Mouse (Mus musculus) urinary bladder, adult 2 months (tissue): ENCODE results near the gene Tpp1. TPM values are rescaled to one million over a fixed set of nuclear protein-coding genes. Genes with fewer than 3 reads are reported as not detected.
A peak's percentile ranks its signal among the peaks of the same experiment; 100 is the strongest.

Experiments
- DNase-seq: peaks from one replicate; pipeline ENCODE4 v3.0.0; 2022; ENCODE audit warnings: low spot score
- polyA plus RNA-seq: library from polyadenylated mRNA; depleted of rRNA; stranded (reverse); fragments of >200 nt; gene quantifications from 2 replicates; pipeline ENCODE4 v1.2.3, GENCODE M21; 2012; rRNA removed

Tpp1 gene
- 130 and 144 TPM in 2 replicates for polyA plus RNA-seq

DNA sequence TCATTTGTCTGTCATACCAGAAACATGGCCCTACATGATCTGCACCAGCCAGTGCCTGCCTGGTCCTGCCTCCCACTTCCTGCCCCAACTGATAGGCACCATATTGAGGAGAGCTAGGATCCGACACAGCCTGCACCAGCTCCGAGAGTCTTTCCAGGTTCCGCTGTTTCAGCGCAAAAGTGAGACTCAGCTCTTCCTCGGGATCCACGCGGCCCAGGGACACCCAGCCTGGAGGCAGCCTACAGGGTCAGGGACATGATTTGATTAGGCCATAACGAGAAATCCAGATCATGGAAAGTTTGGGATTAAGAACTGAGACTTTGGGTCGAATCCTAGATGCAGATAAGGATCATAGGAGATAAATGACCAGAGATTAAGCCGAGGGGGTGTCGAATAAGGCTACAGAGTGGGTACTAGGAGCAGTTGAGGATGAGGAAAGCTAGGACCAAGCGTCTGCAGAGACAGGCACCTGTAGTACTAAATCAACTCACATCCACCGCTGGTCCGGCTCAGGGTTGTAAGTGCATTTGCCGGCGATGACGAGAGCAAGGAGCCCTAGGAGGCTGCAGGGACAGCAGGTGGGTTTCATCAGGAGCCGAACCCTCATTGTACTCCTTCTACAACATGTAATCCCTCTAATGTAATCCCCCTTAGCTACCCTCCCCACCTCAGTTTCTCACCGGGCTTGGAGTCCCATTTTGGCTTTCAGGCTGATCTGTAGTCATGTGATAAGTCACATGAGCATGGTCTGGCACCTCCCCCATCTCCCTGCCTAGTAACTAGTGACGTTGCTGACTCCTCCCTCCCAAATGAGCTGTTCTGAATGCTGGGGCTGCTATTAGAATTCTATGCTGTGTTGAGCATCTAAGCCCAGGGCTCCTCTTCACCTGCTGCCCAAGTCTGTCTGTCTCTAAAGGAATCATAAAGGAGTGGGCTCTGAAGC, at the start of gene Tpp1:
Gene Tpp1, minus strand, starts transcription at position 745 of the 943 bp plus-strand sequence.
- DNase-seq = peak; percentile 64

DNA sequence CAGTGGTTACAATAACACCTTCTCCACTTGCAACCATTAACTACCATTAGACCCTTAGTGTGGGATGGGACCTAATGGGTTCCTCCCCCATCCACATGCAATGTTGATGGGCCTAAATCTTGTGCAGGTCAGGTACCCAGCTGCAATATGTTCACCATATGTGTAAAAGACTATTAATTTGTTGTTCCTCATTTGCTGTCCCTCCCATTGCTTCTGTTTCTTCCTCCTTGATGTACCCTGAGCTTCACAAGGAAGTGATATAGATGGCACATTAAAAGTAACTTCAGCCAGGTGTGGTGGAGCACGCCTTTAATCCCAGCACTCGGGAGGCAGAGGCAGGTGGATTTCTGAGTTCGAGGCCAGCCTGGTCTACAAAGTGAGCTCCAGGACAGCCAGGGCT, 44.9 kb upstream of the Tpp1 start:
- DNase-seq = no peak

DNA sequence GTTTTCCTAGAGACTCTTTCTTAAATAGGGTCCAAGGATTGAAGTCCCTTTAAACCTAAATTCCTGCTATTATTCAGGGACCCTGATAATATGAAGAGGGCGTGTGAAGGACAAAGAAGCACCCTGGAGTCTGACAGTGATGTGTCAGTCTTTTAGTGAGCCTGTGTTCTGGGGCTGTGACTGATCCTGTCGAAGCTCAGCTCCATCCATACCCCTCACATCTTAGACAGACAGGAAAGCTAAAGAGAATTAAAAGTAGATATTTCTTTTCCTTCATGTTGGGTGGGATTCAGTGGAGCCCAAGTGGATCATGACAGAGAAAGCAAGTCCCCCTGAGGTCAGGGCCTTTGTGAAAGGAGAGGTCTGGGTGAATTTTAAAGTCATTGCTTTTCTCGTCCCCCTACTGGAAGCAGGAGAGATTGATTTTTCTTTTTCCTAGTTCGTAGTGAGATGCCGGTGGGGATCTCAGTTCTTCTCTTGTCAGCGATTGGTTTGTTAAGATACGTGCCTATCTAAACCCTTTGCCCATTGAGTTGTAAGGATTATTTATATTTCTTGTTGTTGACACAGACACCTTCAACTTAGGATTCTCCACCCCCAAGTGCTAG, 43.8 kb upstream of the Tpp1 start:
- DNase-seq = no peak

- DNase-seq = no peak
Measured at GRCm38 (mm10) chr7:105793701-105794100, 41.7 kb upstream of the Tpp1 start.

DNA sequence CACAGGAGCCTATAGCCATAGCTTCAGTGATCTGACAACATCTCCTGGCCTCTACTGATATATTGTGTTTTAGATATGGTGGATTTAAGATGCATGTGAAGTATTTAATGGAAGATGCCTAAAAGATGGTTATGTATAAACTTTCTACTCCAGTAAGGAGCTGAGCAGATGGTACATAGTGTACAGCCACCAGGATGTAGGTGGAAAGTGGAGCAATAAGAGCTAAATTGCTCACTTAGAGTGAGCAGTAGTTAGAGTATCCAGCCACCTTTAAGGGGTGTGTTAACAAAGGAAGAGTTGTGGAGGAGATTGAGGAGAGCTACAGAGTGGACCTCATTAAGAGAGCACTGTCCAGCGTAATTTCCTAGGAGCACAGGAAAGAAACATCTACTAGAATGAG, 39.1 kb upstream of the Tpp1 start:
- DNase-seq = no peak

DNA sequence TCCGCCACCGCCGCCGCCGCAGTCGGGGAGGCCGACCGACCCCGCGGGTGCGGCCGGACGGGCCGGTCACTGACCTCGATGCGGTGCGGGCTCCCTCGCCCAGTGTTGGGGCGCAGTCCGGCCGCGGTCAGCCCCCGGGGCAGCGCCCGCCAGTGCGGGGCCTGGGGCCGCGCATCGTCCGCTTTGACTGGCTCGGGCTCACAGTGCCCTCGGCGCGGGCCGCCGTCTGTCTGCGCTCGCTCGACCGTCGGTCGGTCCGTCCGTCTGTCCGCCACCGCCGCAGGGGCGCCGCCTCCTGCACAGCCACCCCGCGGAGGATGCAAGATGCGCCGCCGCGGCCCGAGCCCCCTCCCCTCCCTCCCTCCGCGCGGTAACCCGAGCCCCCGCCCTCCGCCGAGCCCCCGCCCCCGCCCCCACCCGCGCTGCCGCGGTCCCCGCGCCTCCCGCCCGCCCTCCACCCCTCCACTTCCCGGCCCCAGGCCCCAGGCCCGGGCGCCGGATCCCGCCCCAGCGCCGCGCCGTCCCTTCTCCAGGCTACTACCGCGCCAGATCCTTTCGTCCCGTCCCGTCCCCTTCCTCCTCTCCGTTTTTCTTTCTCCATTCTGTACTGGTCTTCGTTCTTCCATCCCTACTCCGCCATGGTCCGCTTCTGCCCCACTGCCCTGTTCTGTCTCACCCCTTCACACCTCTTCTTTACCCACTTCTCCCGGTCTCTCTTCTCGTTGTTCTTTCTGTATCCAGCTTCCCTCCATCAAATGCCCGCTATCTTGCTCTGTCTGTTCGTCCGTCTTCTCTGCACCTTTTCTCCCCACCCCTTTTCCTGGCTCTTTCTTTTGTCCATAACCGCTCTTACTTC, 35.5 kb upstream of the Tpp1 start, which contains the start of gene Dchs1:
Gene Dchs1, minus strand, starts transcription at position 370 of the 856 bp plus-strand sequence.
- no peak for DNase-seq

- DNase-seq = no peak
Measured at GRCm38 (mm10) chr7:105786506-105787284, 34.7 kb upstream of the Tpp1 start.

DNA sequence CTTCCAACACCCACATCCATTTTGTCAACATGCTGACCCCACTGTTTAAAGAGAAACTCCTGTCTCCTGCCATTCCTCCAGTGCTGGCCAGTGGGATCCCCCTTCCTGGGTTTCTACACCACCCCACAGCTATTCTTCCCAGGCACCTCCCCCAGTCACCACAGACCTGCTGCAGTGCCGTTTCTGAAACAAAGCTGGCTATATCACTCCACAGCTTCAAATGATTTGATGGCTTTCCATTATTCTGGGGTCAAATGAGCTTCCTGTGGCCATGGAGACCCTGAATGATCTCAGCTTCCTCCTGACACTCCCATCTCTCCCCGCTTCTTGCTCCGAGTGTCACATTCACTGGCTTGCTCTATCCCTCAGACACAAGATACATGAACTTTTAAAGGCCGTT, 32.5 kb upstream of the Tpp1 start:
- no peak for DNase-seq

GRCm38 (mm10) chr7:105783861-105784260, 31.8 kb upstream of the Tpp1 start:
- DNase-seq = no peak

DNA sequence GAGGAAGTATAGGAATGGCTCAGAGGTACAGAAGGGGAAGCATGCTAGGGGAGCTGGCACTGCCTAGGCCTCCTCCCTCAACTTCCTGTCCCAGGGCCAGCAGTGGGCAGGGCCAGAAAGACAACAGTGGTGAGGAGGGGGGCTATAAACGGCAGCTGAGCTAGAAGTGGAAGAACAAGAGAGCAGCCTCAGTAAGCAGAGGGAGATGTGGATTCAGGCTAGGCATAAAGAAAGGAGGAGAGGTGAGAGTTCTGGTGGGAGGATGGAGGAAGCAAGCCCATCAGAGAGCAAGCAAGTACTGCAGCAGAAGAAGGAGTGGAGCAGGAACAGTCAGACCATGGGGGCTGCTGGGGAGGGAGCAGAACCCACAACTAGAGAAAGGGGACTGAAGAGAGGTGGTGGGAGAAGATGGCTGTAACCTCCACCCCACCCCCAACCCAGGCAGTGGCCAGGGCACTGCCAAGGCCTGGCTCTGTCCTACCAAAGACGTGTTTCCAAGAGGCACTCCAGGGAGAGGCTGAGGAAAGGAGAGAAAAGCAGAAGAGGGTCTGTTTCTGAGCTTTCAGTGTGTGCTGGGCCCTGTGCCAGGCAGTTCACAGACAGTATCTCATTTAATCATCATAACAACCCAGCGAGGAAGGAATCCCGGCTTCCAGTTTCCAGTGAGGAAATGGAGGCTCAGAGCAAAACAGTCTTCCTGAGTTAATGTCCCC, 26.7 kb upstream of the Tpp1 start:
- DNase-seq = no peak

DNA sequence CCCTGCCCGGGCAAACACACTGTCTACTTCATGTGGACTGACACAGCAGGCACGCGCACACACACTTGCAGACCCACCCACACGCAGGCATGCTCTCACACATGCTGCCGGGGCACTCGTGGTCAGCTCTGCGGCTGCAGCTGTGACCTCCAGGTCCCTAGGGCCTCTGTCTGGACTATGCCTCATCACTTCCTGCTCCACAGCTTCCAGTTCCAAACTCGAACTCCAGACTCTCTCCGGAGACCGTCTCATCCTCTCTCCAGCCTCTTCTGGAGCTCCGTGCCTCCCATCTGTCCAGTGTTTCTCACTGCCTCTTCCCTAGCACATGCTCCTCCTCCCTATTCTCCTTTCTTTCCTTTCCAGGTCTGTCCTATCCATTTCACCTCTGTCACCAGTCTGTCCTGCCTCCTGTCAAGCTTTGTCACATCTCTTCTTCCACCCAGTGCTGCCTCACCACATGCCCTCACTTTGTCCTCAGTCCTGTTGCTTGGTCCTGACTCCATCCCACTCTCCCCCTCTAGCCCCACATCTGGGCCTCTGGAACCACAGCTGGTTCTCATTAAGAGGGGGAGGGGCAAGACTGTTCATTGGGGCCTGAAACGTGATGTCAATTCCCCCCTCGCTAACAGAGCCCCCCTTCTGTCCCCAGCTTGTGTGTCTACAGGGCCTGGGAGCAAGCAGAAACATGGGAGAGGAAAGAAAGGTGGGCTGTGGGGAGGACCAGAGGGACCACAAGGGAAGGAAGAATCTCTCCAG, 25.9 kb upstream of the Tpp1 start:
- DNase-seq = no peak

GRCm38 (mm10) chr7:105777316-105777715, 25.3 kb upstream of the Tpp1 start:
- DNase-seq = no peak

DNA sequence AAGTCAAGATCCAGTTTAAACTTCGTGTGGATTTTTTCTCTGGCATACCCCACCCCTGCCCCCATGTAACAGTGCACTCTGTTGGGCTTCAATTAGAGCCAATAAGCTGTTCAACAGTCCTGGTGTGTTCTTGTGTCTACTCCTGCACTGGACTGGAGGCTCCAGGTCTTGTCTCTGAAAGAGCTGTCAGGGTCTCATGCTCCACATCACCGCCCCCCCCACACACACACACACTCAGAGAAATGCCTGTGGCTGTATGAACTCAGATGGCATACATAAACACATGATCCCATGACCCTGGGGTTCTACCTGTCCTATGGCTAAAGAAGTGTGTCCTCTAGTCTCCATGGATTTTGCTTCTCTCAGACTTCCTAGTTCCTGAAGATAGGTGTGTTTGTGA, 24.0 kb upstream of the Tpp1 start:
- no peak for DNase-seq

GRCm38 (mm10) chr7:105774661-105775060, 22.6 kb upstream of the Tpp1 start:
- no peak for DNase-seq

GRCm38 (mm10) chr7:105773041-105773440, 21.0 kb upstream of the Tpp1 start:
- DNase-seq = no peak

DNA sequence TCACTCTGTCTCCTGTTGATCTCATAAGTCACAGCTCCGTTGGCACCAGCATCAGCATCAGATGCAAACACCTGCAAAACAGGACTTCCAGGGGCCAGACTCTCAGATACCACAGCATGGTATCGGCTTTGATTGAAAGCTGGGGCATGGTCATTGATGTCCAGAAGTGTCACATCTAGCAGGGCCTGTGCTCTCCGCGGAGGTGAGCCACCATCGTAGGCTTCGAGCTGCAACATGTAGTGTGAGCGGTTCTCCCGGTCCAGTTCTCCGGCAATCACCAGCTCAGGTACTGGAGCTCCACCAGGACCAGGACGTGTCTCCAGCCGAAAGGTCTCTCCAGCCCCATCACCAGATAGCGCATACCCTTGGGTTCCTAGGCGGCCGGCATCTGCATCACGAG, 20.3 kb upstream of the Tpp1 start:
- DNase-seq = no peak

- DNase-seq = peak; percentile 11
Measured at GRCm38 (mm10) chr7:105769959-105770358, 17.9 kb upstream of the Tpp1 start.

GRCm38 (mm10) chr7:105767729-105768165, 15.7 kb upstream of the Tpp1 start:
- DNase-seq = no peak

DNA sequence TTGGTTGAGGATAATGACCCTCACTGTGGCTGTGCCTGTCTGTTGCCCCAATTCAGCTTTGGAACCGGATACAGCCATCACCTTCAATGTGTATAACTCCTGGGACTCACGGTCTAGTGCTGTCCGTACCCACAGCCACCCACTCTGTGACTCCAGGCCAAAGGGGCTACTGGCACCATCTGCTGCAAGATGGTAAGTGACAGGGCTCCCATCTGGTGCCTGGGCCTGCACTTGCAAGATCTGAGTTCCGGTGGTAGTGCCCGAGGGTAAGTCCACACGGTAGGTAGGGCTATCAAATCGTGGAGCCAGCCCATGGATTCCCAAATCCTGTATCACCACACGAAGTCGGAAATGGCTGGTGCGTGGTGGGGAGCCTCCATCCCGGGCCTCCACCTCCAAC, 12.3 kb upstream of the Tpp1 start:
- no peak for DNase-seq
